Mouse (Mus musculus) neural tube, embryonic 14.5 days (tissue): ENCODE results near the gene Arhgap22. TPM values are rescaled to one million over a fixed set of nuclear protein-coding genes. Genes with fewer than 3 reads are reported as not detected.

ENCODE experiments used
- ATAC-seq: fragments of 200-750 bp; cut with Nextera tagmentation; 2 replicates; pipeline ENCODE4 v1.8.0; 2017; ENCODE audit warnings: low read depth, mild to moderate bottlenecking, moderate TSS enrichment, moderate library complexity
- H3K27ac ChIP-seq: fragments of 300-500 bp; sonication (generic); 2 replicates; pipeline ENCODE4 v1.5.1; 2014; ENCODE audit warnings: low read depth, mild to moderate bottlenecking, control low read depth, low read length, moderate library complexity, mixed read lengths
- H3K27me3 ChIP-seq: fragments of 300-500 bp; sonication (generic); 2 replicates; pipeline ENCODE4 v1.6.1; 2014; ENCODE audit warnings: low read length; ENCODE audit not compliant: control insufficient read depth, insufficient read depth
- H3K36me3 ChIP-seq: fragments of 300-500 bp; sonication (generic); 2 replicates; pipeline ENCODE4 v1.6.1; 2014; ENCODE audit warnings: low read length, mixed read lengths; ENCODE audit not compliant: control insufficient read depth, insufficient read depth
- H3K4me1 ChIP-seq: fragments of 300-500 bp; sonication (generic); 2 replicates; pipeline ENCODE4 v1.6.1; 2014; ENCODE audit warnings: low read length; ENCODE audit not compliant: control insufficient read depth, insufficient read depth
- H3K4me2 ChIP-seq: fragments of 300-500 bp; sonication (generic); 2 replicates; pipeline ENCODE4 v1.6.1; 2014; ENCODE audit warnings: mild to moderate bottlenecking, low read depth, low read length, control low read depth
- H3K4me3 ChIP-seq: fragments of 300-500 bp; sonication (generic); 2 replicates; pipeline ENCODE4 v1.5.1; 2014; ENCODE audit warnings: low read depth, low read length, control low read depth, mixed read lengths
- H3K9ac ChIP-seq: fragments of 300-500 bp; sonication (generic); replicated peaks from 2 replicates; pipeline ENCODE4 v1.6.1; 2014; ENCODE audit warnings: low read depth, mild to moderate bottlenecking, control low read depth, low read length, mixed read lengths
- H3K9me3 ChIP-seq: fragments of 300-500 bp; sonication (generic); 2 replicates; pipeline ENCODE4 v1.6.1; 2016; ENCODE audit warnings: low read length; ENCODE audit not compliant: control insufficient read depth
- whole genome bisulfite sequencing: fragments of 180-500 bp; shearing (Covaris S2); extraction: QIAGEN DNeasy Blood & Tissue Kit; methylation state at CpG from one replicate; pipeline ENCODE4 v1.1.7; 2014; 5-methylcytosine and 5-hydroxymethylcytosine counted together
- polyA plus RNA-seq: library from polyadenylated mRNA; unstranded; fragments of >200 nt; fragmentation: Nextera tagmentation; extraction: Ambion mirVana; gene quantifications from 2 replicates; pipeline ENCODE4 v1.2.1, GENCODE M21; 2014

The Arhgap22 gene
- polyA plus RNA-seq, 1 experiment from 2014 or later, result 1.5 TPM

DNA sequence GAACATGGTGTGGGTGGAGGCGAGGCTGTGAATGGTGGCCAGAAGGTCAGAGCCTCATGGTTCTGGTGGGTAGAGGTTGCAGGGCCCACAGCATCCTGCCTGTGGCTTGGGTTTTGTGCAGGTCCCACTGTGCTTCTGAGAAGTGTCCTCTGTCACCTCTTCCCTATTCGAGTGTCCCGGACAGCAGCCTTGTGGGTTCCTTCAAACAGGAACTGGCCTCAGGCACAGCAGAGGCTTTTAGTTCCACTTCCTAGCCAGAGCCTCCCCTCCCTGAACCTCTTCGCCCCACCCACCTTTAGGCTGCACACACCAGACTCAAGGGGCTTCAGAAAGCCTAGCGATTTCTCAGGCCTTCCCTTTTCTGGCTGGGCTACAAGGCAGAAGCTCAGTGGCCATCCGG lies 110.7 kb downstream of the Arhgap22 start:
- H3K4me2 ChIP-seq, result no peak overlapping the region
- no peak overlapping the region for H3K9ac ChIP-seq
- H3K27ac ChIP-seq, result no peak overlapping the region
- peaks cover 5% of the 10 kb centered on the region; the same call in 1 of the 2 replicates for H3K4me1 ChIP-seq
- WGBS, result 80% methylated on average over 6 of the region's 6 CpGs
- H3K4me3 ChIP-seq, result no peak overlapping the region
- H3K9me3 ChIP-seq, result no peaks in the 10 kb centered on the region
- no peaks in the 10 kb centered on the region for H3K36me3 ChIP-seq
- peaks cover 16% of the 10 kb centered on the region for H3K27me3 ChIP-seq
- ATAC-seq, result no peak

DNA sequence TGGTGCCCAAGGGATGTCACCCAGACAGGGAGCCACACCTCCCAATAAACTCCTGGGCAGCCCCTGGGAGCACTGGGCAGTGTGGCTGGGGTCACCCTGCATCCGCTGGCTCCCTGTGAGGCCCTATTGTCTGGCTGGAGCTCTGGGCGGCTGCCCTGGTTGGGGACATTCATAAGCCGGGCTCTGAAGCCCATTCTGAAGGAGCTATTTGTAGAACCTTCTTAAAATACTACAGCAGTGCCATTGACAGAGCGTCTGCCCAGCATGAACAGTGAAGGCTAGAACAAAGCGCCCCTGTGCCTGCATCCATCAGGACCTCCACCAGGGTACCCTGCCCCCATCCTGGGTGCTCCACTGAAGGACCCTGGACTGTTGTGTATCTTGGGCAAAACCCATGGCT lies 114.5 kb downstream of the Arhgap22 start:
- peak; percentile 52; the same call in 1 of the 2 replicates for ATAC-seq

DNA sequence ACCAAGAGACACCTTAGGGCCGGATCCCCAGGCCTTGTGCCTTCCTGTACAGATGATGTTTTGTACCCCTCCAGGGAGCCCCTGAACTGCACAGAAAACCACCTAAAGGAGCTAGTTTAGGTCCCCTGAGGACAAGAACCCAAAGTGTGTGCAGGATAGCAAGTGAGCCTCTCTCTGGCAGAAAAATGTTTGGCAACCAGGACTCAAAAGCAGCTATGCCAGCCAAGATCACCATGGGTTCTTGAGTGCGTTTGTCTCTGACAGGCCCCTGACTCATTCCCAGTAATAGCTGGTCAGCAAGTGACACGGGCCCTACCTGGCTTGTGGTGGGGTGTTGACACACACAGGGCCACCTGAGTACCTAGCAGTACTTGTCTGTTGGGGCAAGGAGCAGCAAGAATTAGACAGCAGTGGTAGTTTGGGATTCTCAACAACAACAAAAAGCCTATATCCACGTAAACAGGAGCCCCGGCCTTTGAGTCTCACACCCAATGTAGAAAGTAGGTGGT lies 115.5 kb downstream of the Arhgap22 start:
- Histone ChIP-seq H3K36me3 (no peaks in the 10 kb centered on the region), H3K27ac (no peak overlapping the region), H3K9ac (no peak overlapping the region), H3K4me1 (no peaks in the 10 kb centered on the region; the same call in 1 of the 2 replicates), H3K4me2 (no peak overlapping the region), H3K27me3 (no peaks in the 10 kb centered on the region), H3K4me3 (no peak overlapping the region), H3K9me3 (no peaks in the 10 kb centered on the region)
- ATAC-seq, result no peak
- WGBS, result 90% methylated on average over 5 of the region's 5 CpGs

More for the DNA sequence above, 114.5 kb downstream of the Arhgap22 start:
- no peaks in the 10 kb centered on the region for H3K36me3 ChIP-seq
- H3K9me3 ChIP-seq, result no peaks in the 10 kb centered on the region
- H3K9ac ChIP-seq, result no peak overlapping the region
- no peak overlapping the region for H3K4me3 ChIP-seq
- no peak overlapping the region for H3K4me2 ChIP-seq
- WGBS, result 22% methylated on average over 5 of the region's 5 CpGs
- H3K27ac ChIP-seq, result no peak overlapping the region
- H3K27me3 ChIP-seq, result no peaks in the 10 kb centered on the region
- H3K4me1 ChIP-seq, result no peaks in the 10 kb centered on the region; the same call in 1 of the 2 replicates

DNA sequence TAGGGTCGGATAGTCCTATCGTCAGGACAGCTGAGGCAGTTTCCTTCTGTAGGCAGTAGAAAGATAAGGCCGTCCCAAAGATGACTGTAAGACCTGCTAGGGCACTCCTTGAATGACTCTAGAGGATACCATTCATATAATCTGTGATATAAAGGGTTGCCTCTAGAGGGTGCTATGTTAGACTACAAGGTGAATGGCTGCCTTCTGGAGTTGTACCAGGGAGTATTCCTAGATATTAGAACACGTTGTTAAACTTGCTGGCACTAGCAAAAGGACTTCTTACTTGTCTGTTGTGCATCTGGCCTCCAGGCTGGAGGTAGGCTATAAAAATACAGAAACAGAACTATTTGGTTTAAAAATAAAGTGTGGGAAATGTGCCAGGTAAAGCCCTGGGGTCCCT lies 117.2 kb downstream of the Arhgap22 start:
- no peak overlapping the region for H3K4me2 ChIP-seq
- no peaks in the 10 kb centered on the region for H3K27me3 ChIP-seq
- whole genome bisulfite sequencing, result 61% methylated on average over 4 of the region's 4 CpGs
- H3K4me3 ChIP-seq, result no peak overlapping the region
- no peak for ATAC-seq
- H3K9me3 ChIP-seq, result no peaks in the 10 kb centered on the region
- H3K27ac ChIP-seq, result no peak overlapping the region
- H3K36me3 ChIP-seq, result no peaks in the 10 kb centered on the region
- no peaks in the 10 kb centered on the region; the same call in 1 of the 2 replicates for H3K4me1 ChIP-seq
- H3K9ac ChIP-seq, result no peak overlapping the region

DNA sequence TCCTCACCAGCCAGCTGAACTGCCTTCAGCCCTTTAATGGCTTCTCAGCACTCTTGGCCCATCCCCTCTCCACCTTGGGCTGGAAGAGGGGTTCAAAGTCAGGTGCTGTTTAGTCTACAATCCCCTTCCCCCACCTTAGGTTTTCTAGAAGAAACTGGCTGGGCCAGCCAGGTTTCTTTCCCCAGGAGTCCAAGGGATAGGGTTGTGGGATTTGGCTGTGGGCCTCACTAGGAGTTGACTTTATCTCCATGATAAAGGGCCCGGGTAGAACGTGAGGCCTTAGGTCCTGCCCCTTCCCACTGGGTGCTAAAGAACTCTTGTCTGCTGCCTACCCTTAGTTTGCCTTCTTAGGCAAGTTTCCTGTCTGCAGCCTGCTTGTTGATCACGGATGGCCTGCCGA lies 117.8 kb downstream of the Arhgap22 start:
- H3K36me3 ChIP-seq, result no peaks in the 10 kb centered on the region
- no peaks in the 10 kb centered on the region for H3K27me3 ChIP-seq
- WGBS, result 53% methylated on average over 4 of the region's 4 CpGs
- H3K9me3 ChIP-seq, result no peaks in the 10 kb centered on the region
- no peaks in the 10 kb centered on the region; the same call in 1 of the 2 replicates for H3K4me1 ChIP-seq
- no peak overlapping the region for H3K9ac ChIP-seq
- no peak overlapping the region for H3K27ac ChIP-seq
- ATAC-seq, result no peak
- H3K4me2 ChIP-seq, result no peak overlapping the region
- no peak overlapping the region for H3K4me3 ChIP-seq

DNA sequence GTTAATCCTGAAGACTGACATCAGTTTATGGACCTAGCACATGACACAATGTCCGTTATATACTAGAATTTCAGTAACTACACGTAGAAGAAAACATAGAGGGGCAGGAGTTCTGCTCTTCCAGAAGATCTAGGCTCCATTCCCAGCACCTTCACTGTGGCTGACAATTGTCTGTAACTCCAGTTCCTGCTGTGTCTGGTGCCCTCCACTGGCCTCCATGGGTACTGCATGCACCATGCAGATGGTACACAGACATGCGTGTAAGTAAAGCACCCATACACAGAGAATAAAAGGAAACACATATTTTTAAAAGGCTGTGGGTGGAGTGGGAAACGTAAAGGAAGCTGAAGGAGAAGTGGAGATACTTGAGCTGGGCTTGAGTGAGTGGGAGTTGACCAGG lies 120.0 kb downstream of the Arhgap22 start:
- no peak overlapping the region for H3K4me3 ChIP-seq
- no peak overlapping the region for H3K27ac ChIP-seq
- no peaks in the 10 kb centered on the region for H3K4me1 ChIP-seq
- no peaks in the 10 kb centered on the region for H3K27me3 ChIP-seq
- no peak for ATAC-seq
- H3K4me2 ChIP-seq, result no peak overlapping the region
- no peaks in the 10 kb centered on the region for H3K36me3 ChIP-seq
- 85% methylated on average over 4 of the region's 4 CpGs for WGBS
- no peaks in the 10 kb centered on the region for H3K9me3 ChIP-seq
- no peak overlapping the region for H3K9ac ChIP-seq

DNA sequence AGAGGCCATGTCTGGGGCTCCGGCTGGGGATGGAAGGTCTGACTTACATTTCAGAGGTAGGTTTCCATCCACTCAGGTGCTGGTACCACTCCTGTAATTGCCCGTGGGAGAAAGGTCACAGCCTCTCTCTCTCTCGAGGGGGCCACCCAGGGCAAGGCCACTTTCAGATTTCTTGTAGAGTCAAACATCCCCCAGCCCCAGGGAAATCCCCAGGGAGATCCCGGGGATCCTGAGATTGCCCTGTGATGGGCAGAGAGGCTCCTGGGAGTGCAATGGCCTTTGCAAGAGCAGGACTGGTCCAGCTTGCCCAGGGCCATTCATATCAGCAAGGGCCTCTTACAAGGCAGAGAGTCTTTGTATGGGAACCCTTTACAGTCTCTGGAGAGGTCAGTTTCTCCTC lies 120.6 kb downstream of the Arhgap22 start:
- Histone ChIP-seq H3K9ac (no peak overlapping the region), H3K36me3 (no peaks in the 10 kb centered on the region), H3K4me2 (no peak overlapping the region), H3K4me1 (no peaks in the 10 kb centered on the region), H3K4me3 (no peak overlapping the region), H3K27ac (no peak overlapping the region), H3K9me3 (no peaks in the 10 kb centered on the region), H3K27me3 (no peaks in the 10 kb centered on the region)
- ATAC-seq, result no peak
- WGBS, result 90% methylated on average over 4 of the region's 4 CpGs

DNA sequence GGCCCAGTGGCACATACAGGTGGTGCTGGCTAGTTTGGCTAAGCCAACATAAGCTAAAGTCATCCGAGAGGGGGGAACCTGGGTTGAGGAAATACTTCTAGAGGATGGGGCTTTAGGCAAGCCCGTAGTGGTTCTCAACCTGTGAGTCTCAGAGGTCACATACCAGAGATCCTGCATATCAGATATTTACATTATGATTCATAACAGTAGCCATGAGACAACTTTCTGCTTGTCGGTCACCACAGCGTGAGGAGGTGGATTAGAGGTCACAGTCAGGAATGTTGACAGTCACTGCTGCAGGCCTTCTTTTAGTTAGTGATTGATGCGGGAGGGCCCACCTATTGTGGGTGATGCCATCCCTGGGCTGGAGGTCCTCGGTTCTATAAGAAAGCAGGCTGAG lies 121.9 kb downstream of the Arhgap22 start:
- no peaks in the 10 kb centered on the region for H3K36me3 ChIP-seq
- no peaks in the 10 kb centered on the region for H3K4me1 ChIP-seq
- ATAC-seq, result no peak
- no peak overlapping the region for H3K4me3 ChIP-seq
- H3K9ac ChIP-seq, result no peak overlapping the region
- no peak overlapping the region for H3K4me2 ChIP-seq
- no peak overlapping the region for H3K27ac ChIP-seq
- H3K9me3 ChIP-seq, result no peaks in the 10 kb centered on the region
- no peaks in the 10 kb centered on the region for H3K27me3 ChIP-seq
- 79% methylated on average over 6 of the region's 6 CpGs for WGBS

DNA sequence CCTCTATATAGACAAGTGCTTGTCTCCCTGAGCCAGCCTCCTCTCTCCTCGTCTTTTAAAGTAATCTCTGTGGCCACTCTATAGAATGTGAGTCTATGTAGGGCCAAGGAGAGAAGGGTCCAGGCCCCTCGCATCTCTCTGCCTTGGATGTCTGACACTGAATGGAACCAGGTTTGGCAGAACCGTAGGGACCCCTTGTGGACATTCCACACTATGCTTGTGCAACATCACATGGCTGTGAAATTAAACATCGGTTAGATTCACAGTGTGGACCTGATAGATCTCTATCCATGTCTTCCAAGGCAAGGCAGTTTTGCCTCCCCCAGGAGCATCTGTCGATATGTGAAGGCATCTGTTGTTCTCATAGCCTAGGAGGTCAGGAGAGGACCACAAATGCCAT lies 124.9 kb downstream of the Arhgap22 start:
- no peaks in the 10 kb centered on the region for H3K27me3 ChIP-seq
- WGBS, result 86% methylated on average over 5 of the region's 5 CpGs
- no peak overlapping the region for H3K9ac ChIP-seq
- no peaks in the 10 kb centered on the region for H3K9me3 ChIP-seq
- no peak for ATAC-seq
- no peaks in the 10 kb centered on the region for H3K36me3 ChIP-seq
- H3K27ac ChIP-seq, result no peak overlapping the region
- H3K4me2 ChIP-seq, result no peak overlapping the region
- H3K4me3 ChIP-seq, result no peak overlapping the region
- no peaks in the 10 kb centered on the region for H3K4me1 ChIP-seq
